Comparison of ENCODE assay signal across 23 mouse cellular contexts in the genomic region with DNA sequence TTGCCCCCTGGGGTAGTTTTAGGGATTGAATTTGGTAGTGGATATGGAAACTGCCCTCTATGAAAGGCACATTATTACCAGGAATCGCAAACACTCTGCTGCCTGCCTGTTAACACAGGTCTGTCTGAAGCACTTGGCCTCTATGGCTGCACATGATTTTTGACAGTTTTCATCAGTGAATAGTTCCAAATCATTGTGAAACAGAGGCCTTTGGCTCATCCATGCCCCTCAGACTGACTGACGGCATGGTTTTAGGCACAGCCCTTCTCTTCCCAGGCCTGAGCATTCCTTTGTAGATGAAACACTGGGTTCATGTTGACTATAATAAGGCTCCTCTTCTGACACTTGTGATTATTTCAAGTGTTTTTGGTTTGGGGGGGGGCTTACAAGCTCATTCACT.
A peak's percentile ranks its signal among the peaks of the same experiment; 100 is the strongest.
DNase-seq lines count a peak whose midpoint lies in the region; ATAC-seq and TF ChIP-seq lines count a peak whose summit lies in the region.
"Had no signal": no experiment of that assay in that cellular context is flagged by ENCODE, and none has a peak within 500 bp of the region (broad histone marks: within the 10 kb centered on the region; RNA-seq: fewer than 3 reads in every experiment).

No protein-coding gene starts in this region.

- peaks cover 2% of the 10 kb centered on the region; the same call in 1 of the 2 replicates for H3K79me2 ChIP-seq in liver, adult 2 months (ENCODE audit: control insufficient read depth, insufficient read depth, low read length)

- H3K36me3 ChIP-seq in liver, adult 2 months (ENCODE audit: control insufficient read depth, insufficient read depth, low read length): no peaks in the 10 kb centered on the region
- no peaks in the 10 kb centered on the region for H3K36me3 ChIP-seq in liver, embryonic 11.5 days (ENCODE audit: control insufficient read depth, insufficient read depth, low read length)
- no peaks in the 10 kb centered on the region for H3K36me3 ChIP-seq in midbrain, embryonic 11.5 days (ENCODE audit: control insufficient read depth, insufficient read depth, low read length)
- no peaks in the 10 kb centered on the region for H3K36me3 ChIP-seq in midbrain, embryonic 14.5 days (ENCODE audit: control insufficient read depth, insufficient read depth, low read length)
- H3K36me3 ChIP-seq: embryonic facial prominence, embryonic 13.5 days; embryonic facial prominence, embryonic 15.5 days; forebrain, embryonic 15.5 days had no signal

- DNase-seq in heart, adult 11 months: peak; percentile 85
- DNase-seq in heart, adult 9 months (ENCODE audit: low spot score in 2 of 2): no peak
- peak; percentile 73 for DNase-seq in liver, adult 2 months (ENCODE audit: extremely low read depth, low read depth, low spot score)
- DNase-seq in liver, embryonic 11.5 days (ENCODE audit: low spot score): no peak
- DNase-seq in midbrain, embryonic 11.5 days (ENCODE audit: low spot score, missing footprints): peak; percentile 74
- DNase-seq in midbrain, embryonic 14.5 days: no peak
- DNase-seq in fat pad, adult 2 months (ENCODE audit: extremely low read depth, low read depth, low spot score): peak; percentile 47
- no peak for DNase-seq in adrenal gland, postnatal 14 days
- DNase-seq: adrenal gland, adult 8-10 months; adrenal gland, postnatal 25 days; cerebellum, adult 11 months; cerebellum, adult 18-20 months; cerebellum, adult 8-10 months; cerebellum, adult 9-11 months; cerebellum, postnatal 14 days; cerebellum, postnatal 36 days; embryo, embryonic 11 days; forebrain, postnatal 0 days had no signal

- no peak for TF ChIP-seq CTCF in liver, adult 2 months (IDR thresholded peaks at IDR 0.05; ENCODE audit: low read depth, low read length)

- H3K9me3 ChIP-seq in liver, embryonic 11.5 days (ENCODE audit: control insufficient read depth, low read length): no peaks in the 10 kb centered on the region
- no peaks in the 10 kb centered on the region for H3K9me3 ChIP-seq in midbrain, embryonic 11.5 days (ENCODE audit: control insufficient read depth, low read length)
- no peaks in the 10 kb centered on the region for H3K9me3 ChIP-seq in midbrain, embryonic 14.5 days (ENCODE audit: control insufficient read depth, low read length)
- H3K9me3 ChIP-seq: embryonic facial prominence, embryonic 13.5 days; embryonic facial prominence, embryonic 15.5 days; forebrain, embryonic 13.5 days; forebrain, embryonic 15.5 days had no signal

- no peak overlapping the region for H3K27ac ChIP-seq in liver, adult 2 months (replicated peaks; ENCODE audit: insufficient read depth, low read depth, low read length)
- H3K27ac ChIP-seq in liver, embryonic 11.5 days (ENCODE audit: low read depth, low read length): no peak overlapping the region
- H3K27ac ChIP-seq in midbrain, embryonic 11.5 days (ENCODE audit: low read depth, low read length): no peak overlapping the region
- H3K27ac ChIP-seq in midbrain, embryonic 14.5 days (replicated peaks; ENCODE audit: low read depth, low read length): no peak overlapping the region
- H3K27ac ChIP-seq: embryonic facial prominence, embryonic 13.5 days; embryonic facial prominence, embryonic 15.5 days; forebrain, embryonic 13.5 days; forebrain, embryonic 15.5 days had no signal

- no peaks in the 10 kb centered on the region for H3K27me3 ChIP-seq in liver, adult 2 months (ENCODE audit: control insufficient read depth, insufficient read depth, low read length)
- no peaks in the 10 kb centered on the region for H3K27me3 ChIP-seq in liver, embryonic 11.5 days (replicated peaks; ENCODE audit: control insufficient read depth, insufficient read depth, low read length)
- no peaks in the 10 kb centered on the region for H3K27me3 ChIP-seq in midbrain, embryonic 11.5 days (ENCODE audit: control insufficient read depth, insufficient read depth, low read length)
- H3K27me3 ChIP-seq in midbrain, embryonic 14.5 days (ENCODE audit: control insufficient read depth, insufficient read depth, low read length): no peaks in the 10 kb centered on the region
- H3K27me3 ChIP-seq: embryonic facial prominence, embryonic 13.5 days; embryonic facial prominence, embryonic 15.5 days; forebrain, embryonic 13.5 days; forebrain, embryonic 15.5 days had no signal

- ATAC-seq in liver, embryonic 11.5 days (replicated peaks; ENCODE audit: low FRiP score): no peak
- ATAC-seq in midbrain, embryonic 11.5 days (ENCODE audit: low FRiP score): no peak
- no peak for ATAC-seq in midbrain, embryonic 14.5 days (ENCODE audit: low FRiP score, low TSS enrichment)
- ATAC-seq: forebrain, embryonic 13.5 days; forebrain, embryonic 15.5 days; forebrain, postnatal 0 days had no signal

- WGBS in liver, adult 2 months: 54% methylated on average over 2 of the region's 2 CpGs
- WGBS in liver, embryonic 11.5 days: 88% methylated on average over 2 of the region's 2 CpGs
- WGBS in midbrain, embryonic 11.5 days: 87% methylated on average over 2 of the region's 2 CpGs
- 93% methylated on average over 2 of the region's 2 CpGs for WGBS in midbrain, embryonic 14.5 days

- no peak for TF ChIP-seq POLR2A in liver, adult 2 months (IDR thresholded peaks at IDR 0.05; ENCODE audit: extremely low read depth, insufficient read depth, low read length)

- H3K4me2 ChIP-seq in liver, embryonic 11.5 days: no peak overlapping the region
- H3K4me2 ChIP-seq in midbrain, embryonic 11.5 days: no peak overlapping the region
- no peak overlapping the region for H3K4me2 ChIP-seq in midbrain, embryonic 14.5 days (ENCODE audit: low read length)
- H3K4me2 ChIP-seq: embryonic facial prominence, embryonic 13.5 days; embryonic facial prominence, embryonic 15.5 days; forebrain, embryonic 13.5 days; forebrain, embryonic 15.5 days had no signal

- no peak overlapping the region for H3K4me3 ChIP-seq in liver, adult 2 months (ENCODE audit: insufficient read depth, low read depth, low read length)
- H3K4me3 ChIP-seq in liver, embryonic 11.5 days (ENCODE audit: low read depth, low read length): no peak overlapping the region
- H3K4me3 ChIP-seq in midbrain, embryonic 11.5 days (ENCODE audit: low read depth, low read length): no peak overlapping the region
- H3K4me3 ChIP-seq in midbrain, embryonic 14.5 days (replicated peaks; ENCODE audit: low read depth, low read length): no peak overlapping the region
- H3K4me3 ChIP-seq: embryonic facial prominence, embryonic 13.5 days; embryonic facial prominence, embryonic 15.5 days; erythroblast, embryonic 14.5 days; forebrain, embryonic 13.5 days; forebrain, embryonic 15.5 days had no signal

- peaks cover 4% of the 10 kb centered on the region; the same call in 1 of the 2 replicates for H3K4me1 ChIP-seq in liver, adult 2 months (ENCODE audit: control insufficient read depth, insufficient read depth, low read length)
- no peaks in the 10 kb centered on the region for H3K4me1 ChIP-seq in liver, embryonic 11.5 days (replicated peaks; ENCODE audit: control insufficient read depth, insufficient read depth, low read length)
- no peaks in the 10 kb centered on the region for H3K4me1 ChIP-seq in midbrain, embryonic 11.5 days (ENCODE audit: control insufficient read depth, insufficient read depth, low read length)
- no peaks in the 10 kb centered on the region for H3K4me1 ChIP-seq in midbrain, embryonic 14.5 days (ENCODE audit: control insufficient read depth, insufficient read depth, low read length)
- H3K4me1 ChIP-seq: forebrain, embryonic 13.5 days; forebrain, embryonic 15.5 days had no signal

- no peak overlapping the region for H3K9ac ChIP-seq in liver, adult 2 months (ENCODE audit: low read depth, low read length)
- no peak overlapping the region for H3K9ac ChIP-seq in liver, embryonic 11.5 days (ENCODE audit: low read depth, low read length)
- no peak overlapping the region for H3K9ac ChIP-seq in midbrain, embryonic 11.5 days (ENCODE audit: low read length)
- H3K9ac ChIP-seq in midbrain, embryonic 14.5 days (replicated peaks; ENCODE audit: low read length): no peak overlapping the region
- H3K9ac ChIP-seq: embryonic facial prominence, embryonic 13.5 days; embryonic facial prominence, embryonic 15.5 days; forebrain, embryonic 13.5 days; forebrain, embryonic 15.5 days; forebrain, postnatal 0 days had no signal

Comparison
In these comparisons a context has a peak if more than half of its experiments do, and no peak if none do; other contexts are left out.
1. DNase-seq: peak in heart, adult 11 months (single experiment), liver, adult 2 months (single experiment), midbrain, embryonic 11.5 days (single experiment) and fat pad, adult 2 months (single experiment); none in heart, adult 9 months (0 of 2), liver, embryonic 11.5 days (single experiment), midbrain, embryonic 14.5 days (single experiment) and adrenal gland, postnatal 14 days (single experiment).